Mouse (Mus musculus) bone marrow, adult 2 months (tissue): ENCODE data around the gene Nudt8. TPM values are rescaled to one million over a fixed set of nuclear protein-coding genes. Genes with fewer than 3 reads are reported as not detected.
"Not testable (repeated sequence)": the region's sequence is repeated elsewhere in the genome, so short reads cannot be mapped to it uniquely, and the experiment has no call there.

Experiments
- H3K27ac ChIP-seq: fragments of 200-500 bp; 2 replicates; pipeline ENCODE4 v1.5.1; 2012; ENCODE audit warnings: low read depth, mild to moderate bottlenecking, control low read depth, inconsistent platforms, low read length; ENCODE audit not compliant: control insufficient read depth, poor library complexity, insufficient read depth
- H3K4me1 ChIP-seq: fragments of 200-500 bp; 2 replicates; pipeline ENCODE4 v1.6.1; 2011; ENCODE audit warnings: low read length; ENCODE audit not compliant: control insufficient read depth, insufficient read depth
- H3K4me3 ChIP-seq: fragments of 200-500 bp; replicated peaks from 2 replicates; pipeline ENCODE3; 2011; ENCODE audit warnings: mild to moderate bottlenecking, low read depth, low read length, control low read depth; ENCODE audit not compliant: control insufficient read depth
- CTCF ChIP-seq: fragments of 200-500 bp; IDR thresholded peaks from 2 replicates; pipeline ENCODE4 v1.5.1; 2011; ENCODE audit warnings: low read length, control low read depth; ENCODE audit not compliant: control insufficient read depth, insufficient read depth
- POLR2A ChIP-seq: fragments of 200-500 bp; IDR thresholded peaks from 2 replicates; pipeline ENCODE4 v1.6.1; 2011; ENCODE audit warnings: low read depth, mild to moderate bottlenecking, control low read depth, low read length, borderline replicate concordance; ENCODE audit not compliant: control insufficient read depth
- WGBS: fragments of 180-500 bp; shearing (Covaris S2); methylation state at CpG from one replicate; pipeline ENCODE4 v1.1.7; 2018; 5-methylcytosine and 5-hydroxymethylcytosine counted together
- polyA plus RNA-seq: library from polyadenylated mRNA; stranded (reverse); fragments of >200 nt; gene quantifications from 2 replicates; pipeline ENCODE4 v1.2.4, GENCODE M21; 2011; ENCODE audit warnings: low replicate concordance; ENCODE audit not compliant: missing spikeins, insufficient read depth, insufficient read length

Gene Nudt8
- polyA plus RNA-seq, 1 experiment = 18.1 TPM

- TF ChIP-seq POLR2A (no peak), CTCF (no peak)
- no peak overlapping the region for H3K27ac ChIP-seq
- H3K4me3 ChIP-seq = no peak overlapping the region
- H3K4me1 ChIP-seq = peaks cover 2% of the 10 kb centered on the region; the same call in 1 of the 2 replicates
- WGBS = 84% methylated on average over 14 of the region's 14 CpGs
Measured at GRCm38 (mm10) chr19:4042124-4042523, 41.7 kb downstream of the Nudt8 start.

- not testable (repeated sequence) for H3K27ac ChIP-seq, H3K4me3 ChIP-seq, H3K4me1 ChIP-seq
- 41% methylated on average over 5 of the region's 5 CpGs for WGBS
Measured at GRCm38 (mm10) chr19:4044109-4044508, 43.7 kb downstream of the Nudt8 start.

GRCm38 (mm10) chr19:4045966-4046865, 45.8 kb downstream of the Nudt8 start, which contains the start of gene Gstp2:
TSS of gene Gstp2 (minus strand) at chr19:4046023.
- peaks cover 2% of the 10 kb centered on the region; the same call in 1 of the 2 replicates for H3K4me1 ChIP-seq
- H3K4me3 ChIP-seq = no peak within 1 kb of the TSS
- WGBS = 48% methylated on average over 16 of the region's 16 CpGs
- no peak for TF ChIP-seq POLR2A
- no peak for TF ChIP-seq CTCF
- peak within 1 kb of the TSS; percentile 81 for H3K27ac ChIP-seq

- H3K27ac ChIP-seq = peak overlapping the region; percentile 57
- 67% methylated on average over 8 of the region's 8 CpGs for WGBS
- peaks cover 2% of the 10 kb centered on the region; the same call in 1 of the 2 replicates for H3K4me1 ChIP-seq
- no peak overlapping the region for H3K4me3 ChIP-seq
- TF ChIP-seq POLR2A (no peak), CTCF (no peak)
Measured at GRCm38 (mm10) chr19:4046866-4047254, 46.5 kb downstream of the Nudt8 start.

- 14% methylated on average over 4 of the region's 4 CpGs for WGBS
- H3K4me3 ChIP-seq = no peak overlapping the region
- no peak overlapping the region for H3K27ac ChIP-seq
- peaks cover 2% of the 10 kb centered on the region; the same call in 1 of the 2 replicates for H3K4me1 ChIP-seq
- TF ChIP-seq POLR2A = no peak
- TF ChIP-seq CTCF = peak; percentile 83
Measured at GRCm38 (mm10) chr19:4047859-4048258, 47.5 kb downstream of the Nudt8 start.

GRCm38 (mm10) chr19:4049069-4049468, 48.7 kb downstream of the Nudt8 start:
- WGBS = 74% methylated on average over 5 of the region's 5 CpGs
- not testable (repeated sequence) for H3K4me1 ChIP-seq, H3K27ac ChIP-seq, H3K4me3 ChIP-seq

- Histone ChIP-seq H3K27ac (no peak overlapping the region), H3K4me1 (peaks cover 2% of the 10 kb centered on the region; the same call in 1 of the 2 replicates), H3K4me3 (no peak overlapping the region)
- 95% methylated on average over 5 of the region's 5 CpGs for WGBS
- peak; percentile 17; the same call in 1 of the 2 replicates for TF ChIP-seq CTCF
- no peak for TF ChIP-seq POLR2A
Measured at GRCm38 (mm10) chr19:4051016-4051415, 50.6 kb downstream of the Nudt8 start.

Other genes with a start within 250 kb of the Nudt8 start
- gene Kmt5b, start 233.2 kb upstream of the Nudt8 start, polyA plus RNA-seq = 24.3 and 43.2 TPM in 2 replicates
- 9.2 and 17.3 TPM in 2 replicates for gene Chka, start 148.8 kb upstream of the Nudt8 start, polyA plus RNA-seq
- gene Tcirg1, start 93.4 kb upstream of the Nudt8 start, polyA plus RNA-seq = 116 and 292 TPM in 2 replicates
- 41.6 and 58.3 TPM in 2 replicates for gene Ndufs8, start 87.8 kb upstream of the Nudt8 start, polyA plus RNA-seq
- gene Aldh3b1, start 70.8 kb upstream of the Nudt8 start, polyA plus RNA-seq = 12.7 and 47.1 TPM in 2 replicates
- gene Unc93b1, start 65.4 kb upstream of the Nudt8 start, polyA plus RNA-seq = 80.1 and 177 TPM in 2 replicates
- 1.6 and 4.4 TPM in 2 replicates for gene Aldh3b3, start 41.9 kb upstream of the Nudt8 start, polyA plus RNA-seq
- 2.4 and 4.2 TPM in 2 replicates for gene Aldh3b2, start 28.3 kb upstream of the Nudt8 start, polyA plus RNA-seq
- gene Acy3, start 14.0 kb upstream of the Nudt8 start, polyA plus RNA-seq = 5.1 and 10.7 TPM in 2 replicates
- gene Tbx10, start 7.8 kb upstream of the Nudt8 start, polyA plus RNA-seq = not detected in 2 replicates
- gene Gm49405, start within 50 bp of the Nudt8 start, polyA plus RNA-seq = 1.7 and 2.0 TPM in 2 replicates
- 5.2 and 7.8 TPM in 2 replicates for gene Doc2g, start 2.7 kb downstream of the Nudt8 start, polyA plus RNA-seq
- 61.7 and 118 TPM in 2 replicates for gene Ndufv1, start 12.2 kb downstream of the Nudt8 start, polyA plus RNA-seq
- gene Gstp1, start 37.4 kb downstream of the Nudt8 start, polyA plus RNA-seq = 125 and 187 TPM in 2 replicates
- 21.6 TPM in 1 of 2 replicates, not detected in the other for gene Gstp2, start 45.4 kb downstream of the Nudt8 start, polyA plus RNA-seq
- gene Gstp3, start 59.0 kb downstream of the Nudt8 start, polyA plus RNA-seq = 13.5 and 18.0 TPM in 2 replicates
- not detected in 2 replicates for gene Cabp2, start 81.0 kb downstream of the Nudt8 start, polyA plus RNA-seq
- 93.3 and 143 TPM in 2 replicates for gene Cdk2ap2, start 96.6 kb downstream of the Nudt8 start, polyA plus RNA-seq
- 72.3 and 159 TPM in 2 replicates for gene Pitpnm1, start 99.4 kb downstream of the Nudt8 start, polyA plus RNA-seq
- gene Aip, start 125.3 kb downstream of the Nudt8 start, polyA plus RNA-seq = 22.0 and 53.5 TPM in 2 replicates
- gene Gpr152, start 139.2 kb downstream of the Nudt8 start, polyA plus RNA-seq = not detected in 2 replicates
- gene Cabp4, start 143.5 kb downstream of the Nudt8 start, polyA plus RNA-seq = 0.29 and 0.60 TPM in 2 replicates
- gene Coro1b, start 148.0 kb downstream of the Nudt8 start, polyA plus RNA-seq = 75.8 and 114 TPM in 2 replicates
- 27.6 and 60.8 TPM in 2 replicates for gene Ptprcap, start 153.0 kb downstream of the Nudt8 start, polyA plus RNA-seq
- 51.8 and 86.1 TPM in 2 replicates for gene Rps6kb2, start 162.8 kb downstream of the Nudt8 start, polyA plus RNA-seq
- gene Carns1, start 174.9 kb downstream of the Nudt8 start, polyA plus RNA-seq = 23.3 and 52.9 TPM in 2 replicates
- gene Tbc1d10c, start 190.7 kb downstream of the Nudt8 start, polyA plus RNA-seq = 64.3 and 168 TPM in 2 replicates
- 121 and 204 TPM in 2 replicates for gene Ppp1ca, start 191.5 kb downstream of the Nudt8 start, polyA plus RNA-seq
- gene Rad9a, start 201.1 kb downstream of the Nudt8 start, polyA plus RNA-seq = 24.2 and 39.8 TPM in 2 replicates
- gene Clcf1, start 213.7 kb downstream of the Nudt8 start, polyA plus RNA-seq = 10.3 and 25.4 TPM in 2 replicates
- gene AC109138.7, start 213.8 kb downstream of the Nudt8 start, polyA plus RNA-seq = not detected in 2 replicates
- gene Pold4, start 231.3 kb downstream of the Nudt8 start, polyA plus RNA-seq = 31.7 and 54.7 TPM in 2 replicates